Mouse (Mus musculus) hindbrain, embryonic 16.5 days (tissue): Measurements from ENCODE around the gene Lypd3. TPM values are rescaled to one million over a fixed set of nuclear protein-coding genes. Genes with fewer than 3 reads are reported as not detected.

Experiments
- ATAC-seq: fragments of 200-750 bp; cut with Nextera tagmentation; 2 replicates; pipeline ENCODE4 v1.8.0; 2017; ENCODE audit warnings: moderate TSS enrichment, moderate library complexity
- H3K27ac ChIP-seq: fragments of 300-500 bp; sonication (generic); 2 replicates; pipeline ENCODE4 v1.5.1; 2014; ENCODE audit warnings: low read depth, mild to moderate bottlenecking, control low read depth, low read length, moderate library complexity
- H3K27me3 ChIP-seq: fragments of 300-500 bp; sonication (generic); replicated peaks from 2 replicates; pipeline ENCODE4 v1.6.1; 2014; ENCODE audit warnings: low read length; ENCODE audit not compliant: control insufficient read depth, insufficient read depth
- H3K36me3 ChIP-seq: fragments of 300-500 bp; sonication (generic); 2 replicates; pipeline ENCODE4 v1.6.1; 2014; ENCODE audit warnings: mild to moderate bottlenecking, low read length, moderate library complexity, mixed read lengths; ENCODE audit not compliant: control insufficient read depth, insufficient read depth
- H3K4me1 ChIP-seq: fragments of 300-500 bp; sonication (generic); 2 replicates; pipeline ENCODE4 v1.6.1; 2014; ENCODE audit warnings: low read depth, low read length; ENCODE audit not compliant: control insufficient read depth, insufficient read depth
- H3K4me2 ChIP-seq: fragments of 300-500 bp; sonication (generic); 2 replicates; pipeline ENCODE4 v1.6.1; 2014; ENCODE audit warnings: mild to moderate bottlenecking, low read length, control low read depth, moderate library complexity
- H3K4me3 ChIP-seq: fragments of 300-500 bp; sonication (generic); 2 replicates; pipeline ENCODE4 v1.5.1; 2014; ENCODE audit warnings: mild to moderate bottlenecking, low read length, control low read depth, moderate library complexity
- H3K9ac ChIP-seq: fragments of 300-500 bp; sonication (generic); 2 replicates; pipeline ENCODE4 v1.6.1; 2014; ENCODE audit warnings: low read depth, mild to moderate bottlenecking, control low read depth, low read length, moderate library complexity
- H3K9me3 ChIP-seq: fragments of 300-500 bp; sonication (generic); 2 replicates; pipeline ENCODE4 v1.6.1; 2014; ENCODE audit warnings: mild to moderate bottlenecking, low read length, moderate library complexity; ENCODE audit not compliant: control insufficient read depth
- WGBS: fragments of 180-500 bp; shearing (Covaris S2); extraction: QIAGEN DNeasy Blood & Tissue Kit; methylation state at CpG from one replicate; pipeline ENCODE4 v1.1.7; 2014; 5-methylcytosine and 5-hydroxymethylcytosine counted together
- polyA plus RNA-seq: library from polyadenylated mRNA; unstranded; fragments of >200 nt; fragmentation: Nextera tagmentation; extraction: Ambion mirVana; gene quantifications from 2 replicates; pipeline ENCODE4 v1.2.1, GENCODE M21; 2015

Gene Lypd3
- polyA plus RNA-seq, 1 experiment from 2014 or later = 0.78 TPM

DNA sequence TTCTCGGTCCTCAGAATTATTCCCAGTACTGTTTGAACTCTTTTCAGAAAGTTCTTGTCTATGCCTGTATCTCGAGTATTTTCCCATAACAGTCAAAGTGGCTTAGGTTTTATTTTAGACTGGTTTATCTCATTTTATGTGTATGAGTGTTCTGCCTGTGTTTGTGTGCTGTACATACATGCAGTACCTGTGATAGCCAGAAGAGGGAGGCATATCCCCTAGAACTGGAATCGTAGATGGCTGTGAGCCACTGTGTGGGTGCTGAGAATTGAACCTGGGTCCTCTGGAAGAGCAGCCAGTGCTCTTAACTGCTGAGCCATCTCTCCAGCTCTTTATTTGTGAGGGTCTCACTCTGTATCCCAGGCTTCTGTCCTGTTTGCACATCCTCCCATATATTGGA lies 15.2 kb upstream of the Lypd3 start:
- Histone ChIP-seq H3K4me3 (no peak overlapping the region), H3K9me3 (no peaks in the 10 kb centered on the region), H3K9ac (no peak overlapping the region), H3K4me1 (no peaks in the 10 kb centered on the region), H3K27ac (no peak overlapping the region), H3K4me2 (no peak overlapping the region), H3K36me3 (no peaks in the 10 kb centered on the region), H3K27me3 (no peaks in the 10 kb centered on the region)
- no peak for ATAC-seq
- WGBS = 90% methylated on average over 3 of the region's 3 CpGs

DNA sequence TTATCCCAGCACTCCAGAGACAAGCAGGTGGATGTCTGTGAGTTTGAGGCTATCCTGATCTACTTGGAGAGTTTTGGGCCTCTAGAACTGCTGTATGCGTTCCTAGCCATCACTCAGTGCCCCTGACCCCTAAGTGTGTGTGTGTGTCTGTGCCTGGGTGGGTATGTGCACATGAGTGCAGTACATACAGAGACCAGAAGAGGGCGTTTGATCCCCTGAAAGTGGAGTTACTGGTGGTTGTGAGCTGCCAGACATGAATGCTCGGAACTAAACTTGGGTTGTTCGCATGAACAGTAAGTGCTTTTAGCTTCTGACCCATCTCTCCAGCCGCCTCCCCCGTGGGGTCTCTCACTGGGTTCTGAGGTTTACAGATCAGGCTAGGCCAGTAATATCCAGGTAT lies 13.4 kb upstream of the Lypd3 start:
- Histone ChIP-seq H3K9ac (no peak overlapping the region), H3K27me3 (no peaks in the 10 kb centered on the region), H3K27ac (no peak overlapping the region), H3K4me2 (no peak overlapping the region), H3K4me1 (no peaks in the 10 kb centered on the region), H3K9me3 (no peaks in the 10 kb centered on the region), H3K4me3 (no peak overlapping the region), H3K36me3 (no peaks in the 10 kb centered on the region)
- no peak for ATAC-seq
- 83% methylated on average over 6 of the region's 6 CpGs for WGBS

DNA sequence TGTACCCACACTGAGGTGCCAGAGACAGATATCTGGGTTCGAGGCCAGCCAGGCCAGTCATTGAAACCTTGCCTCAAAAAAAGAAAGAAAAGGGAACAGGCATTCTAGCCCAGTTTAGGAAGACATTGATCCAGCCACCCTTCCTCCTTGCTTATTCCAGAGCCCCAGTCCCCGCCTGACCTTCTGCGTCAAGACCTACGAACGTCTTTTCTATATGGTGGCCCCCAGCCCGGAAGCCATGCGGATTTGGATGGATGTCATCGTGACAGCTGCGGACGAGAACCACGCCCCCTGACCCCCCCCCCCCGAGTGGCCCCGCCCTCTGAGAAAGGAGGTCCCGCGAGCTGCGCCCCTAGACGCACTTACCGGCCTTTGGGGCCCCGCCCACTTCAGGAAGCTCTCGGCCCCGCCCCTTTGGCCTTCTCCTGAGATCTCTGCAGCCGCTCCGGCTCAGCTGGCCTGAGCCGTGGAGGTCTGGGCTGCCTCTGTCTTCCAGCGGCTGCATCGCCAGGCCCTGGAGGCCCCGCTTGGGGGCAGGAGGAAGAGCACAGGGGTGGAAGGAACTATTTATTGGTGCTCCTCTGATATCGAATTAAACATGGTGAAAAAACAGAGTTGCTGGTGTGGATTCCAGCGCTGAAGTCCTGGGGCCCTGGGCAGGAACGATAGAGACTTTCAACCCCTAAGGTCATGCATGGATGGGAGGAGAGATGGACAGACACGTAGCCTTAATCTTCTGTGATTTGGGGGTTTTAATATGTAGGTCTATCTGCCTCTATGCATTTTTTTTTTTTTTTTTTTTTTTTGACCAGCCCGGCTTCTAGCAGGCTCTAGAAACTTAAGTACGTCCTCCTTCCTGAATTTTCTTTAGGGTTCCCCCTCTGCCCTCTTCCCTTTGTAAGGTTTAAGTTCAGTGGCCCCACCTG lies 7.4 kb upstream of the Lypd3 start:
- H3K9ac ChIP-seq = peak overlapping the region; percentile 24
- ATAC-seq = peak; percentile 85
- H3K9me3 ChIP-seq = no peaks in the 10 kb centered on the region
- H3K36me3 ChIP-seq = no peaks in the 10 kb centered on the region
- no peaks in the 10 kb centered on the region for H3K4me1 ChIP-seq
- H3K27me3 ChIP-seq = no peaks in the 10 kb centered on the region
- H3K4me2 ChIP-seq = peak overlapping the region; percentile 59
- peak overlapping the region; percentile 29 for H3K4me3 ChIP-seq
- 9% methylated on average over 29 of the region's 33 CpGs for WGBS
- H3K27ac ChIP-seq = no peak overlapping the region

DNA sequence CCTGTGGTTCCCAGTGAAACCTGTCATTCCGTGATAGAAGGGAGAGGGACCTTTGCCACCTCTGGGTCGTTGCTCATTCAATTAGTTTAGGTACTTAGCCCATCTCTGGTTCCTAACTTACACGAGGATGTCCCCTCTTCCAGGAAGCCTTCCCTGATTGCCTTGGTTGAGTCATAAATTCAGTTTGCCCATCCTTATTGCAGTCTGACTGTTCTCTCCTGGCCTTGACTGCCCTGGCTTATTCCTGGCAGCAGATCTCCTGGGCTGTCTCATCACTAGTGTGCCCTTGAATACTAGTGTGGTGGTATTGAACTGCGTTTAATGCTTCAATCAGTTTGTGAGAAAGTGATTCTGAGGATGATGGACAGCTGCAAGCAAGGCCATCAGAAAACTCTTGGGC lies 6.7 kb upstream of the Lypd3 start:
- ATAC-seq = no peak
- Histone ChIP-seq H3K27me3 (no peaks in the 10 kb centered on the region), H3K9ac (no peak overlapping the region), H3K9me3 (no peaks in the 10 kb centered on the region), H3K4me3 (no peak overlapping the region), H3K4me1 (no peaks in the 10 kb centered on the region), H3K36me3 (no peaks in the 10 kb centered on the region), H3K4me2 (no peak overlapping the region), H3K27ac (no peak overlapping the region)
- 77% methylated on average over 4 of the region's 4 CpGs for WGBS

DNA sequence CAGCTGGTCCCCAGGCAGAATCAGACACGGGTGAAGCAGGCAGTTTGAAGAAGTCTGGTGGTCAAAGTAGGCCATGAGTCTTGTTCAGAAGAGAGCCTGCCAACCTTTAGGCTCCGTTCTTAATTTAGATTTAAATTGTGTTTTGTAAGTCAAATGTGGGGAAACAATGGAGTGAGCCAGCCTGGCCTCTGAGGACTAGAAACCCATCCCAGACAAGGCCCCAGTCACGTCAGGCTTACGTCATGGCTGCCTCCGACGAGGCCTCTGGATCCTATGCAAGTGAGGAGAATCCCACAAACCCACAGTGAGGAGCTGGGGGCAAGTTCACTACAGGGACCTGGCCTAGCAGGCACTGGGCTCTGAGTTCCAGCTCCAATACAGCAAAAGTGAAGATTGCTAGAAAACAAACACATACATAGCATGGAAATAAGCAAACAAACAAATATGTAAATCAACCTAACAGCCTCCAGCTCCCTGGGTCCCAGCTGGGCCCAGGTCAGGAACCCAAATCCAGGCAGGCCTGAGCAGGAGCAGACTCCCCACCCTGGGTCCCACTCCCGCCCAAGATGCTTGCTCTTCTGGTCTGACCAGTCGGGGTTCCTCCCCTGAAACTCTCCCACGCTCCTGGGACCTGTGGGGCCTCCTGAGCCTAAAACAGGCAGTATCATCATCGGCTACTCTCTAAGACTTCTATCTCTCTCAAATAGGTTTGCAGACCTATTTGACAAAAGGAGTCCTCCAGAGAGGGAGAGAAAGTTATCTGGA lies 6.1 kb upstream of the Lypd3 start:
- no peaks in the 10 kb centered on the region for H3K27me3 ChIP-seq
- no peaks in the 10 kb centered on the region for H3K36me3 ChIP-seq
- no peak for ATAC-seq
- WGBS = 66% methylated on average over 10 of the region's 10 CpGs
- no peaks in the 10 kb centered on the region for H3K4me1 ChIP-seq
- no peak overlapping the region for H3K4me2 ChIP-seq
- H3K4me3 ChIP-seq = no peak overlapping the region
- H3K27ac ChIP-seq = no peak overlapping the region
- H3K9ac ChIP-seq = no peak overlapping the region
- H3K9me3 ChIP-seq = no peaks in the 10 kb centered on the region

DNA sequence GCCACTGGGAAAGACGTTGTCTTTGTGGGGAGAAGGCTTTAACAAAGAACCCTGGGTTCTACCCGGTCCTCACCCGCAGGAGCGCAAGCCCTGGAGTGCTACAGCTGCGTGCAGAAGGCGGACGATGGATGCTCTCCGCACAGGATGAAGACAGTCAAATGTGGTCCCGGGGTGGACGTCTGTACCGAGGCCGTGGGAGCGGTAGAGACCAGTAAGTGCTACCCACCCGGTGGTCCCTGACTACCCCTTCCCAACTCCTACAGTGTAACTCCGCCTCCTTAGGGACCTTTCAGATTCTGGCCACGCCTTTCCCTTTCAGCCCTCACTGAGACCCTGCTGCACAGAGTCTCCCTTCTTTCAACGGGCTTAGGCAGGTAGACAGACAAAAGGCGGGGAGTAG lies 696 bp downstream of the Lypd3 start:
- H3K36me3 ChIP-seq = no peaks in the 10 kb centered on the region
- peak overlapping the region; percentile 7; the same call in 1 of the 2 replicates for H3K4me3 ChIP-seq
- peaks cover 52% of the 10 kb centered on the region for H3K27me3 ChIP-seq
- H3K4me2 ChIP-seq = peak overlapping the region; percentile 24
- H3K27ac ChIP-seq = no peak overlapping the region
- H3K9me3 ChIP-seq = no peaks in the 10 kb centered on the region
- no peak overlapping the region for H3K9ac ChIP-seq
- H3K4me1 ChIP-seq = peaks cover 15% of the 10 kb centered on the region
- ATAC-seq = no peak
- under 1% methylated on average over 18 of the region's 18 CpGs for WGBS

DNA sequence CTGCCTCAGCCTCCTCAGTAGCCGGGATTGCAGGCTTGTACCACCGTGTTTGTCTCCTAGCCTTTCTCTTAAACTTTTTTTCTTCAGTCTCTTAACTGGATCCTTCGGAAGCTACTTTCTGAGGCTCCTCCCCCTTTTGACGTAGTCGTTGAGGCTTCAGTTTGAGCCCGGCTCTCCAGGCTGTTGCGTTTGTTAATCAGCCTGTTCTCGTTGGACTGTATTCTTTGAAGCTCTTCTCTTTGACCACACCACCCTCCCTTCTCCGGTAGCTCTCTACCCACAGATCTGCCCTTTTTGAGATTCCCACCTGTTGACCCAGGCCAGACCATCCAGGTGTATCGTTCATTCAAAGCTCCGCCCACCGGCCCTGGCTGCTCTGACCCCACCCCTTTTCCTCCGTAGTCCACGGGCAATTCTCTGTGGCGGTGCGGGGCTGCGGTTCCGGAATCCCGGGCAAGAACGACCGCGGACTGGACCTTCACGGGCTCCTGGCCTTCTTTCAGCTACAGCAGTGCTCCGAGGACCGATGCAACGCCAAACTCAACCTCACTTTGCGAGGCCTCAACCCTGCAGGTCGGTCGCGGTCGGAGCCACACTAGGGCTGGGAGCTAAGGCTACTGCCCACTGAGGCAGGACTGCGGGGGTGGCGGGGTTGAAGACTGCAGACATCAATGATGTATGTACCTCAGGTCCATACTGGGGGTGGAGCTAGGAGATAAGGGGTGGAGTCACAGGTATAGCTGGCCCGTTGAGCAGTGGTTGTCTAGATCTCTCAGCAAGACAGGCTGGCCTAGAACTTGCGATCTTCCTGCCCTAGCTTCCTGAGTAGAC lies 1.9 kb downstream of the Lypd3 start:
- Histone ChIP-seq H3K9ac (peak overlapping the region; percentile 54), H3K9me3 (no peaks in the 10 kb centered on the region), H3K27me3 (peaks cover 52% of the 10 kb centered on the region), H3K27ac (no peak overlapping the region), H3K36me3 (no peaks in the 10 kb centered on the region), H3K4me1 (peaks cover 15% of the 10 kb centered on the region), H3K4me2 (peak overlapping the region; percentile 94), H3K4me3 (peak overlapping the region; percentile 50)
- ATAC-seq = peak; percentile 65
- WGBS = 2% methylated on average over 35 of the region's 35 CpGs

DNA sequence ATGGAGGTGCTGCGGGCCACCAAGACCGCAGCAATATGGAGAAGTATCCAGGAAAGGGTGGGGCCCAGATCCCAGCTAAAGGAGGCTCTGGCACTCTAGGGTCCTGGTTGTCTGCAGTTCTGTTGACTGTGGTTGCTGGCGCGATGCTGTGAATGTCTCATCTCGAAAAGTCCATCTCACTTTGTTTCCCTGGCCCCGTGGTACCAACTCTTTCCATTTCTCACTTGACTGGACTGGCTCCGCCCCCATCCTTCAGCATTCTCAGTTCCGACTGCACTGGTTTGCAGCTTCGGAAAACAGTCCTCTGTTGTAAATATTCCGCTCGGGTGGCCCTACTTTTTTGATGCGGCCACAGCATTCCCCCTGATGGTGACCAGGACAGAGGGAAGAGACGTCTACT lies 4.1 kb downstream of the Lypd3 start:
- no peak for ATAC-seq

More for the DNA sequence above, 4.1 kb downstream of the Lypd3 start:
- Histone ChIP-seq H3K36me3 (no peaks in the 10 kb centered on the region), H3K27me3 (peaks cover 52% of the 10 kb centered on the region), H3K4me3 (no peak overlapping the region), H3K9me3 (no peaks in the 10 kb centered on the region), H3K4me2 (no peak overlapping the region), H3K27ac (no peak overlapping the region), H3K4me1 (peaks cover 15% of the 10 kb centered on the region), H3K9ac (no peak overlapping the region)
- WGBS = 62% methylated on average over 13 of the region's 13 CpGs
